Mouse (Mus musculus) frontal cortex, adult (tissue): ENCODE results near the gene Ero1l.

Source experiments
- ATAC-seq: cut with Nextera tagmentation; 2 replicates; pipeline ENCODE4 v1.9.2; 2017; ENCODE audit warnings: mild to moderate bottlenecking, moderate library complexity, mixed read lengths; ENCODE audit not compliant: low TSS enrichment

The Ero1l gene

DNA sequence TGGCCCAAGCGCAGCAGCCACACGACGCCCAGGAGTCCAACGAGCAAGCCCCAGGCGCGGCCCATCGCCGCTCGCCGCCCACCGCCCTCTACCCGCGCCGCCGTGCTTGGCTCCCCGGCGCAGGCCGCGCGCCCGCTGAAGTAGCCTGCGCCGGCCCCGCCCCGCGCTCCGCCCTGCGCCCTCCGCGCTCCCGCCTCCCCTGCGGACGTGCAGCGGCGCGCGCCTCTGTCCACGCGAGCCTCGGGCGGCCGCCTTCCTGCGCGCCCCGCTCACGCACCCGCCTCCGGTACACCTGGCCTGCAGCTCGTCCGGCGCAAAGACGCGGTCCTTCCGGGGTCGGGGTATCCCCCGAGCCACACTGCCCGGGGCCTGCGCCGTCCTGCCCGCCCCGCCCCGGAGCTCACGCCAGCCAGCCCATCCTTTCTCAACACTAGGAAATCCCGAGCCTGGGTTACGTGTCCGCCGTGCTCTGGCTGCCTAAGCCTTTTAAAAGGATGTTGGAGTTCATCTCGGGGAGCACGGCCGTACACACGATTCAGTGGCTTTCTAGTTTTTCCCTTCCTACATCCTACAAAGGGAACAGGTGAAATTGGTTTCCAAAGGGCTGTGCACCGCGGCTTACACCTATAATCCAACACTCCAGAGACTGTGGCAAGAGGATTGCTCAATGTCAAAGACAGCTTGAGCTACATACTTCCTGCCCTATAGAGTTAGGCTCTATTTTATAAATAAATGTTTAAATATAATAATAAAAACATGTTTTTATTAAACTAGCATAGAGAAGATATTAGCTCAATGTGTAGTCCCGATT is at the start of gene Ero1l:
TSS of gene Ero1l (minus strand) at position 346 of the 811 bp plus-strand sequence.
- peak; percentile 87 for ATAC-seq

DNA sequence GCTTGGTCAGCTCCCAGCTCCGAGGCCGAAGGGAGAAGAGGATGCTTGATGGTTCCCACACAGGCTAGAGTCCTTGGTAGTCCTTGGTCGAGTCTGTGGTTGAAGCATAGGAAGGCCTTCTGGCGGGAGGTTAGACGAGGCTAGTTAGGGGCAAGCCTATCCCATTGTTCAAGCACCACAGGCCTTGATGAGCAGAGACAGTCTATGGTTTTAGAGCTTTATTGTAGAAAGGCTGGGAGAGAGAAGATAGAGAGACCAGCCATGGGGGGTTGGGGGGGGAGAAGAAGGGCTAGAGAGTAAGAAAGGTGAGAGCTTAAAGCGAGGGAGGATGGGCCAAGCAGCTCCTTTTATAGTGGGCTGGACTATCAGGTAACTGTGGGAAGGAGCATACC is 46.6 kb upstream of the Ero1l start:
- ATAC-seq, result no peak

DNA sequence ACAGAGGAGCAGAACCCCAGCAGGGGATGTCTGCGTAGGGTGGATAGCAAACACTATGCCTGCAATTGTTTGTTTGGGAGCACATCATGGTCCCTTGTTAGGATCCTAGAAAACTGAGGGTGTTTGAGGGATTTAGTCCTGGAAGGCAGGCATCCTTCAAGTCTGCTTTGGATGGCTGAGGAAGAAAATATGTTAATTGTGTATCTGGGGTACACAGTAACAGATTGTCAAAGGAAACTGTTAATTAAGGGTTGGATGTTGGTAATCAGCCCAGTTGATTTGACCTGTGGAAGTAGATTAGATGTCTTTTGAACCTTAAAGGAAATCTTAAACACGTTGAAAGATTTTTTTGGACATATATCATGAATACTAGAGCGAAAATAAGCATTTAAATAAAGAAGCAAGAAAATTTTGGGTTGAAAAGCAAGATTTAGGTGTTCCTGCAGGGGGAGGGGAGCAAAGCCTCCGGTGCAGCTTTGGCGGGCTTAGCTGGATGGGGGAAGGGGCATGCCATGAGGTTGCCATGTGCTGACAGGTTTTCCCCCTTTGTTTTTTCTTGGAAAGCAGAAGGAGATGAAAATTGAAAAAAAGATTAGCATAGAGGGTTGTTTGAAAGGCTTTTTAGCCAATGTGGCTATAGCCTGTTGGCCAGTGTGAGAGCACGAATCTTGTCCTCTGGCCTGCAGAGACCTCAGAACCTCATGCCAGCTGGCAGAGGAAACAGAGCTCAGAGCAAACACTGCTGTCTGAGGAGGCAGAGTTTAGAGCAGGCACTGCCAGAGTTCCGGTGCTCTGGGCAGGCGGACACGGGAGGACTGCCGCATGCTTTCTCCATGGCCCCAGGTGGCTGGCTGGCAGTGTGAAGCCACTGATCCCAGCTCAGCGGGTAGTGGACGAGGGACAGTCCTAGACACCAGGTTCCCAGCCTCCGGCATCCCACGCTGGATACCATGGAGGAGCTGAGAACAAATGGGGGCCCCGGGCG is 45.9 kb upstream of the Ero1l start:
- ATAC-seq, result 0 out of 2 replicates have a peak, but pooled peaks have one; percentile 50

DNA sequence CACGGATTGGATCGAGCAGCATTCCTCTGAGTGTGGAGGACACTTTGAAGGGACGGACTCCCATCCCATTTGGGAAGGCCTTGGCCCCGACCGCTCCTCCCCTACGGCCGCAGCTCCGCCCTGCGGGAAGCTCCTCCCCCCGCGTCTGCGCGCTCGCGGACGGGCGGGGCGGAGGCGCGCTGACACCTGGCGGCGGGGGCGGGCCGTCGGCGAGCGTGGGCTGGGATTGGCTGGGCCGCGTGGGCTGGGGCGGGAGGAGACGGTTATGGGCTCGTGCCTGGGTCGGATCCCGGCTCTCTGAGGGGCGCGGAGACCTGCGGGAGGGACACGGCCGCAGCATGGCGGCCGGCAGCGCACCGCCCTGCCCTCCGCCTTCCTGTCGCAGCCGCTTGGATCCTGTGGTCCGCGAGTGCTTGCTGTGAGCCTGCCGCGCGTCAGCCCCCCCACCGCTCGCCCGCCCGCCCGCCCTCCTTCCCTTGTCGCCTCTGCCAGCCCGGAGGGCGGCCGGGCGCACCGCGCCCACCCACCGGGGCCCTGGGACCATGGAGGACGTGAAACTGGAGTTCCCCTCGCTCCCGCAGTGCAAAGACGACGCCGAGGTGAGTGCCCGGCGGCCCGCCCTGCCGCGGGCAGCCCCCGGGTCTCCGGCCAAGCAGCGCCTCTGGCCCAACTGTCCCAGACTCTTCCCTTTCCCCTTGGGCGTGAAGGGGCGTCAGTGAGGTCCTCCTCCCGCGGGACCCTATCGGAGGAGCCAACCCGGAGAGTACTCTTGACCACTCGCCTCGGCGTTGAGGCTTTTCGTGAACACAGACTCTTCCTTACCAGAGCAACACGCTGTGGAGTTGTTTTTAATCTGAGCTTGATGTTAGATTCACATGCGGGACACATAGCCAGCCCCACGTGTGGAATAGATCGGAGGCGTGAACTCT is 32.6 kb upstream of the Ero1l start, which contains the start of gene Styx:
TSS of gene Styx (plus strand) at position 163 of the 929 bp plus-strand sequence.
- ATAC-seq, result peak; percentile 96

DNA sequence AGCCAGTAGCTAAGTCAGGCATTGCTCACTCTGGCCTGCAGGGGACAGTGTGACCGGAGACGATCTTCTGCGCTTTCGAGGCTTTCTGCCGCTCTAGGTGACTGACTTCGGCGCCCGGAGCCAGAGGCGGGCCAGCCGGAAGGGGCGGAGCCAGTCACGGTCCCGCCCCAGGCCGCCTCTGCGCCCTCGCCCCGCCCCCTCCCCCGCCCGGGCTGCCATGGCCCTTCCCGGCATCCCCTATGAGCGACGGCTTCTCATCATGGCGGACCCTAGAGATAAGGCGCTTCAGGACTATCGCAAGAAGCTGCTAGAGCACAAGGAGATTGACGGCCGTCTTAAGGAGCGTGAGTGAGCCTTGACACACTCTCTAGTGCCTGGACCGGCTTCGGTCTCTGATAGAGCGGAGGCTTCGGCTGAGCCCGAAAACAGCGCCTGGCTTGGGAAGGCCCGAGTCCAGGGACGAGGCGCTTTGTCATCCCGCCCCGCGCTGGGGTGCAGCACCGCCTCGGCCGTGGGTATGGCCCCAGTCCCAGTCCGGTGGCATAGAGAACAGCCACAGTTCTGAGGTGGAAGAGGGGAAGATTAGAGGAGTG is 11.1 kb upstream of the Ero1l start, which contains the start of gene Psmc6:
TSS of gene Psmc6 (plus strand) at position 200 of the 593 bp plus-strand sequence.
- peak; percentile 97 for ATAC-seq

DNA sequence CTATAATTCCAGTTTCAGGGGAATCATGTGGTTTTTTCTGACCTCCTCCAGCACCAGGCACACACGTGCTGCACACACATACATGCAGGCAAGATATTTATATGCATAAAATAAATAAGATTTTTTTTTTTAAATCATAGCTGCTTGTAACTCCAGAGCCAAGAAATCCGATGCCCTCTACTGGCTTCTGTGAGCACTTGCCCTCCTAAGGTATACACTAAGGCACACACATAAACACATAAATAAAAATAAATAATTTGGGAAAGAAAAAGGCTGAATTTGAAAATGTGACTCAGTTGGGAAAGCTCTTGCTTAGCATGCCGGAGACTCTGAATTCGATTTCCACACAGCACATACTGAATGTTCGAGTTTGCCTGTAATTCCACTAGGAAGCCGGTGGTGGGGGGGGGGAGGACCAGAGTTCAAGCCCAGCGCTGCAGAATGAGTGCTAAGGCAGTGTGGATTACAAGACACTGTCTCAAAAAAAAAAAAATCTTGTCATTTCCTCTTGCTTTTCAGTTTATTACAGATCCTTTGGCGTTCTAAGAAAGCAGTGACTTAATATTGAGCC is 10.5 kb upstream of the Ero1l start:
- peak; percentile 5; the same call in 1 of the 2 replicates for ATAC-seq

DNA sequence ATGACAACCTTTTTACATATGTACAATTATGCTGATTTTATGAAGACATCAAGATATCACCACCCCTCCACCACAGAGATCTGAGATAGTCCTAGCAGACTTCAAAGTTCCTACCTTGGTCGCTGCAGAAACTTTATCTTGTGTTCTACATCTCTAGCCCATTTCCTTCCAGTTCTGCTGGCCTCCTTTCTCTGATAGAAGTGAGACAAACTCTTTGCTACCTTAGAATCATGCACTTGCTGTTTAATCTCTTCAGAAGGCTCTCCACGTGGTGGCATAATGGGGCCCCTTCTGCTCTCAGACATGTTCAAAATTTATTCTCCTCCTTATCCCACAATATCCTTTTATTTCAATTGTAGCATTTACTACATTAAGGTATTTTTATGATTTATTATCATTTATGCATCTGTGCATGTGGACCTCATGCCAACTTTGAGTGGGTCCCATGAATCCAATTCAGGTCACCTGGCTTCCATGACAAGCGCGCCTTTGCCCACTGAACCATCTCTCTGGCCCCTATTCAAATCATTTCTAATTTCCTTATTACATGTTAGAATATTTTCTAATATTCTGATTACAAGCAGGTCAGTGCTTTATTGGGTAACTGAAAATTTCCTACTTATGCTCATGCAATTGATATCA is 9.6 kb upstream of the Ero1l start:
- no peak for ATAC-seq

DNA sequence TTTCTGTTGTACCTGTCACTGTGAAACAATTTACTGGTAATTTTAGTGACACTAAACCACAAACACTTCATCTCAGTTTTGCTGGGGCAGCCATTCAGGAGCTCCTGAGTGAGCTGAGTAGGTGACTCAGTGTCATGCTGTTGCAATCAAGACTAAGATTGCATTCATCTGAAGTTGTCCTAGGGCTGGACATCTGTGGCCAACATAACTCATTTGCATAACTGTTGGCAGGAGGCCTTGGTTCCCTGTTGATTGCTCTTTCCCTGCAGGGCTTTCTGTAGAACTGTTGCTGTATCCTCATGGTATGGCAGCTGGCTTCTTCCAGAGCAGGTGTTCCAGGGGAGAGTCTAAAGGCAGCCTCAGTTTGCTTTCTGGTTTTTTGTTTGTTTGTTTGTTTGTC is 6.9 kb upstream of the Ero1l start:
- no peak for ATAC-seq

DNA sequence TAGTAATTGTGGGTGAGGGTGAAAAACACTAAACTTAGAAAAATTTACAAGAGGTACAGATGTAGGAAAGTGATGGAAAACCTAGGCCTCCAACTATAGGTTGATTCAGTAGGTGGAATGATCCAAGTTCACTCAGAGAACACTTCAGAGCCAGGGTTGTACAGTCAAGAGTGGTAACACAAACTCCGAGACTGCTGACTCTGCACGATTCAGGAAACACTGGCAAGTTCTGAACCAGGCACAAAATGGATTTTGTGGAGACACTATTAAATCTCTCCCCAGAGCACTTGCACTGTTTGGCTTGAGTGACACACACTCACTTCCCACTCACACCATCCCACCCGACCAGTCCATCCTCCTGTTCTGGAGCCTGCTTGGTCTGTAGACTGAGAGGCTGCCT is 4.7 kb upstream of the Ero1l start:
- ATAC-seq, result no peak

DNA sequence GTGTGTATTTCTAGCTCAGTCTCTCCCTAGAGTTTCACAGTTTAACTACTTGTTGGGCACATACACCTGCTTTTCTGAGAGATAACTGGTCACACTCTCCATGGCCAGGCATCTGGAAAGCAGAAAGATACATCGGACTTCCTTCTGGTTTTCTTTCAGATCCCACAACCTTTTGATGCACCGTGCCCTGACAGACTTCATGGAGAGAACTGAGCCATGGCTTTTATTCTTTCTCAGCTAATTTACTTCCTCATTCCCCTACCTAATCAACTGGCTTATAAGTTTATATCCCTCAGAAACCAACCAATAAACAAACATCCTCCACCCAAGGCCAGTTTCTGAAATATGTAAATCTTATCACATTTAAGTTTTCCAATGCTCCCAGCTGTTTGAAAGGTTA is 3.9 kb upstream of the Ero1l start:
- ATAC-seq, result no peak

DNA sequence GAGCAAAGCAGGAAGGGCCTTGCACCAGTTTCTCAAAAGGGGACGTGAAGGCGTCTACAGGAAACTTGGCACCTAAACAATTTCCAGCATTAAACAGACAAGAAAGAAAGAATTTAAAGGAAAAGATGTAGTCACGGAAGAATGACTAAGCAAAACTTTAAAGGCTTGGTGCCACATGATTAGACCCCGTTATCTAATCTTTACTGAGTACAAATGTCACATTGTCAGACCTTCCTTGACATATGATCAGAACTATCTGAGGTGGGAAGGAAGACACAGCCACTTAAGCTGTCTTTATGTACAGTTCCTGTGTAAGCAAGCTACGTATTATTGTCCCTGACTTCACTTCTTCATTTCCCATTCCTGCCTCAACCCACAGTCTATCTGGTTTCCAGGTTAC is 3.1 kb upstream of the Ero1l start:
- ATAC-seq, result no peak

DNA sequence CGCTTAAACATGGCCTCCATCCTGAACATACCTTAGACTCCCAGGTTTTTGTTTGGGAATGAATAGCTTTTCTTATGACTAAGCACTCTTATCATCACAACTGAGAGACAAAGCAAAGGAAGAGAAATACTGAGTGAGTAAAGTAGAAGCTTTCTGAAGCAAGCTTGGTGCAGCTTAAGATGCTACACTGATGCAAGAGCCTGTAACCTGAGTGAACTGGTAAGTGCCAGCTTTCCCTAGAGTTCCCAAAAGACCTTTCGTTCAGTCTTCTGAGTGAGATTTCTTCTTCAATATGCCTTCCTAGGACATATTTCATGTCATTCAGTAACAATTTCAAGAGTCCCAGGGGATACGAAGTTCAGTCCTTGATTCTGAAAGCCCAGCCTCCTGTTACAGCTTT is 2.5 kb upstream of the Ero1l start:
- no peak for ATAC-seq

DNA sequence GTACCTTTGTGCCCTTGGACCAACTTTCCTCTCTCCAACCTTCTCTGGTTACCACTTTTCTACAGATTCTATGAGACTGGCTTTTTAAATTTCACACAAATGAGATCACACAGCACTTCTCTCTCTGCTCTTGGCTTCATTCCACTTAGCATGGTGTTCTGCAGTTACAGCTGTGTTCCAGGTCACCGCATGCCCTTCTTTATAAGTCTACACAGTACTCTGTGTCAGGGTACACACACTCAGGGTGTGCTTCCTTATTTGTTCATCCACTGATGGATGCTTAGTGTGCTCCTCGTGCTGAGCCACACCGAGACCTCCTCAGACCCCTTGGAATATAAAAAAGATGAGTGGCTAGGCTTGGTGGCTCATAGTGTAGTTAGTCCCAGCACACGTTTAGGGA is 1.5 kb upstream of the Ero1l start:
- ATAC-seq, result no peak

DNA sequence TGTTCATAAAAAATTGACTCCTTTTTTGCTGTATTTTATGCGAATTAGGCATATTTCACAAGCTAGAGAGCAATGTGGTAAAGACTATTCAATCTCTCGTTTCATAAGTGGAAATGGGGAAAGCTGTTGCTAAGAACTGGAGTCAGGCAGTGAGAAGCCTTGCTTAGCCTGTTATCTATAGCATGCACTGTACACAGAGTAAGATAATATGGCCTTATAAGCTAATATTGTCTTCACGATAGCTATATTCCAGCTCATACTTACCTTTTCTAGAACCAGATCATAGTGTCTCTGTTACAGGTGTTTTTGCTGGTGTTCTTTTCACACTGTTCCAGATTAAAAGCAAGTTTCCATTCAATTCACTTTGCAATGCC is 653 bp upstream of the Ero1l start:
- no peak for ATAC-seq

DNA sequence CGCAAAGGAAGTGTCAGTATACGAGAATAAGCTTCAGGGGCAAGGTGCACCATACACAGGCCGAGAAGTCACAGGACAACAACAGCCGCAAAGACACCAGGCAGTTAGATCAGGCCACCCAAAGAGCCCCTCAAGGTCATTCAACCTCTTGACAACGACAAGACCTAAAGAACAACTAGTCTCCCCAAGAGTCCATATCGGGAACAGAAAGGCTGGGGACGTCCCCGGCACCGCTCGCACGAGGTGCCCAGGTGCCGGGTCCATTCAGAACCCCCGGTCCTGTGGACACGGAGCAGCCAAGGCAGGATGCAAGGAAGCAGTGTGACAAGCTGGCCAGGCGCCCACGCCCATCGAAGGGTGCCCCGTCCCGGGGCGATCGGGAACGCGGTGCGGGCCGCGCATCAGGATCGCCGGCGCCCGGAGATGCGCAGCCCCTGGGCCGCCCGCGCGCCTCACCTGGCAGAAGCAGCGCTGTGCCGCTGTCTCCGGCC is 605 bp downstream of the Ero1l start:
- ATAC-seq, result peak; percentile 32

DNA sequence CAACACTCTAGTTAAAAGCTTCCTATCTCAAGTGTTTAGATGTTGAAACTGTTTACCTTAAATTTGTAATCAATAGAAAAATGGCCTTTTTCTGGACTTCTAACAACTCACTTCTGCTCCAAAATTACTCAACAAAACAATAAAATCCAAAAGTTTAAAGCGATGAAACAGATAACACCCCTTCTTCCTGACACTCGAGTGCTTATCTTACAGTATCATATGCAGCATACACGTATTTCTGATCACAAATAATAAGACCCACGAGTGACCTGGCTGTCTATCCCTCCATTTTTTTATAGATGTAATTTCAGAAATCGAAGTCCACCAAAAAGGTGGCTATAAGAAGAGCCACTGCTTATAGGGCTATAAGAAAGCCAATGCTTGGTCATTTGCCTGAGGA is 1.6 kb downstream of the Ero1l start:
- ATAC-seq, result no peak

DNA sequence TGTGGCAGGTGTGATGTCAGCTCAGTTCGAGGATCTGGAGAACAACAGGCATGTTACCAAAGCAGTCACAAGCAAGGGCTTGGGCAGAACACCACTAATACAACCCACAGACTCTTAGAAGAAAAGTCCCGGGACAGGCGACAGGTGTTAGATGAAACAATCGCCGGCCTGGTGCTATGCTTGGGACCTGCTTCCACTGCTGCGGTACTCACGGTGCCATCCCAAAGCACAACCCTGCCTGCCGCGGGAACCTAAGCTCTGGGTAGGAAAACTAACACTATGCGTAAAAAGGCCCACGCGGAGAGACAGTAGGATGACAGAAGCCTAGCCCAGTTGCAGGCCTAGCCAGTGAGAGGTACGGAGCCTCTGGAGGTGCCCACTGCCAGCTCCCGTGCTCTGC is 8.5 kb downstream of the Ero1l start:
- no peak for ATAC-seq

DNA sequence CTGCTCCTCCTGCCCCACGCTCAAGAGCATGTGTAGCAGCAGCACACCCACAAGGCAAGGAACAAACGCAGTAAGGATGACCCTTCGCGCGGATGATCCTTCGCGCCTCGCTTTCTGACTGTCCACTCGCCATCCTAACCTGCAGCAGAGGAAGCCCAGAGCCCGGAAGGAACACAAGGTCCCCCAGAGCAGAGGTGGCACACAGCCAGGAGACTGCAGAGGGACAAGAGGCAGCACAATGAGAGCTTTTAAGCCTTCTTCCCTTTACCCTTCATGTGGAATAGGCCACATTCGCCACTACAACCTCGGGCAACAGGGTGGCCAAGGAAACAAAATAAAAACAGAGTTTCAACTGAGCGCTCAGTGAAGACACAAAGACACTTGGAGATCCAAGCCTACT is 8.9 kb downstream of the Ero1l start:
- no peak for ATAC-seq

DNA sequence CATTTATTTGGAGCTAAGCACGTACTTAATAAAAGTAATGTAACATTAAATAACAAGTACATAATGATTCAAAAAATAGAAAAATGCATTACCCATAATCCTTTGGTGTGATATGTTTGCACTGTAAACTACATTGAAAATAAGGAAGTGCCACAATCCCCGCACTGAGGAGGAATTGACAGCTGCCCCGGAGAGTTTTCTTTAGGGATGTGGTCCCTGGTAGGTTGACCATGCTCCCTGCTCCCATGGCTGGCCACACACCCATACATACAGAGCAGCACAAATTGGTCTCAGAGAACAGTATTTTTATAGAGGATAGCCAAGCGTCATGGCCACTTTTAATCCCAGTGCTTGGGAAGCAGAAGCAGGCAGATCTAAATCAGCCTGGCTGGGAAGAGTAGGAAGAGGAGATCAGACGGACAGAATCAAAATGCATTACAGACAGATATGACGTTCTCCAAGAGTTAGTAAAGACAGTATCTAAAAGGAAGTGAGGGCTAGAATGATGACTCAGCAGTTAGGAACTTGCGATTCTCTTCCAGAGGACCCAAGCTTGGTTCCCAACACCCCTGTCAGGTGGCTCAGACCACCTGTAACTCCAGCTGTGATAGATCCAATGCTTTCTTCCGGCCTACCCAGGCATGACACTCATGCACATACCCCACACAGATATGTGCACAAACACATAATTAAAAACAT is 10.8 kb downstream of the Ero1l start:
- ATAC-seq, result no peak
